Mouse (Mus musculus) monocyte, adult 2 months (primary cell): Measurements from ENCODE around the gene Gpsm2.
A peak's percentile ranks its signal among the peaks of the same experiment; 100 is the strongest.

Source experiments
- DNase-seq, 2 experiments: peaks; one replicate each; pipeline ENCODE4 v3.0.0; 2022; ENCODE audit warnings: low spot score in 2 of 2, low read depth in 1 of 2

Gene Gpsm2

DNA sequence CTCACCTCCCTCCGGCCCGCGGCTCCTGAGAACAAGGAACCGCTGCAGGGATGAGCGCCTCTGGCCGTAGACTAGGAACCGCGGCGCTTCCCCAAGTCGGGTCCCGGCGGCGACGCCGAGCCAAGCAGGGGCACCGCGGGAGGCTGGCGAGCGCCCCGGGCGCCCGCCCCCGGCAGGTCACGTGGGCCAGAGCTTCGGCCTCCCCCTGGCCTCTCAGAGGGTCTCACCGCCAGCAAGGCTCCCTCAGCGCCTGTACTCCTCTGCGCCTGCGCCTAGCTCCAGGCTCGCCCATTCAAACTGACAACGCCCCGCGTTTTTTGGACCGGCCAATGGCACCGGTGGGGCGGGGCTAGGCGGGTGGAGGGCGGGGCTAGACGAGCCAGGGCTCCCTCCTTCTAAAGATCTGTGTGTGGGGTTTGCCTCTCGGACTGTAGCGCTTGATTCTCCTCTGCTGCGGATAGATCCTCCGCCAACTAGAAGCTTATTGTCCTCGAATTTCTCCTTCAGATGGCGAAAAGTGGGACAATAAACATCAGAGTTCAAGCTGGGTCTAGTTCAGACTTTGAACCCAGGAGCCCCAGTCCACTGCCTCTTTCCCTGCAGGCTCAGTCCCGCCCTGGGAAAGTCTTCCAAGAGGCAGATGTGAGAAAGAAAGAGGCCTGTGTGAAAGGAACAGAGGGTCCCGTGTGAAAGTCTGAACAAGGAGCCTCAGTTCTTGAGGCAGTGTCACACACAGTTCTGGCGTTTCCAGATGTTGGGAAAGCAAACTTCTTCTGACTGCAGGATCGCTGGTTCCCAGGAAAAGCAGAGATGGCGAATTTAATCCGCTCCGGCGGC, at the start of gene Gpsm2:
Gene Gpsm2, minus strand, starts transcription at position 274 of the 837 bp plus-strand sequence.
- DNase-seq = peak; percentile 72 to 83

DNA sequence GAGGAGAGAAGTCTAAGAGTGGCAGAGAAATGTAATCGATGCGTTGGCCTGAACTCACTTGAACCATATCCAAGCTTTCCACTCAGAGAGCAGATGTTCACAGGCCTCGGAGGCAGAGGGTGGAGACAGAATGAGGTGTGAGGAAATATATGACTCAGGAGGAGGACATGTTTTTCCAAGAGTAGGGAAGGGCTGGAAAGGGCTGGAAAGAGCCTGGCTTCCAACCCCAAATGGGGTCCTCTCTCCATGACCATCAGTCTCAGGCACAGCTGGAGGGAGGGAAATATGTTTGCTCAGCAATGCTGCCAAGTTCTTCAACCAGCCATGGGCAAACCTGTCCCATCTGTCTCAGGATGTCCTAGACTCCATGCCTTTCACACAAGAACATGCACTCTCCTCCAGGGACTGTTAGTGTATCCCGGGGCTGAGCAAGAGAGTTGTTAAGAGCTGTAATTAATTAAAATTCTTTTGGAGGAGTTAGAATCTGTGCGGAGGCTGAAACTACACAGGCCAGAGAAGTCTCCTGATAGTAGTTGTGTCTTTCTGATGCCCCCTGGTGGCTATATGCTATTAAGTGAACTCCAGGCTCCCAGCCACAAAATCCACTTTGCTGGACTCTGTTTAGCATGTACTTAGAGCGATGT, 48.7 kb upstream of the Gpsm2 start:
- DNase-seq = peak in 1 of 2 experiments; percentile 26

DNA sequence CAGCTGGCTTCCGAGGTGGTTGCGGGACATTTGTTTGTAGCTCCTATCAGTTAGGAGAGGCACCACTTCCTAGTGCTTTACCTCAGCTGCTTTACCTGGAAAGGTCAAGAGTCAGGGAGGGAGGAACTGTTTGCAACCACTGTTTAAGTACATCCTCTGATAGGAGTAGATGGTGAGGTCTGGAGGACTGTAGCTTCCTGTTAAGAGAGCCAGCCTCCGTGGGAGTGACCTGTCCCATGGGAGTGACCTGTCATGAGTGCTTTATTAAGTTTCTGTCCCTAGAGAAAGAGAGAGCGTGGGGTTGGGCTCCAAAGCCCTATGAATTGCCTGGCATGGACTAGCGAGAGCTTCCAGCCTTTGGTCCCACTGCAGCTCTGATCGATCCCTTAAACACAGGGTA, 47.4 kb upstream of the Gpsm2 start:
- DNase-seq = no peak

DNA sequence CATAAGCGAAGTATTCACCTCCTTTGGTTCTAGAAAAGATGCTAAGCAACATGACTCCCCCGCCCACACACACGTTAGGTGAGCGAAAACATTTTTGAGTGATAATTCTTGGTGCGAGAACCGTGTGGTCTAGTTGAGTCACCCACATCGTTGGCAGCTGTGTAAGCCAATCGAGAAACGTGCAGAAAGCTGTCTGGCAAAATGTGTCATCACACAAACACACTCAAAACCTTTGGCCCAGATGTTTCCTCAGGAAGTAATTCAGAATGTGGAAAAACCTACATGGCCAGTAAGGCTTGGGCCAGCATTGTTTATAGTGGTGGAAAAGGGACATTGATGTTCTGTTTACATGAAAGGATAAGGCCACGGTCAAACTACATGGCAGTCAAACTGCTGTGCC, 45.3 kb upstream of the Gpsm2 start:
- DNase-seq = no peak

DNA sequence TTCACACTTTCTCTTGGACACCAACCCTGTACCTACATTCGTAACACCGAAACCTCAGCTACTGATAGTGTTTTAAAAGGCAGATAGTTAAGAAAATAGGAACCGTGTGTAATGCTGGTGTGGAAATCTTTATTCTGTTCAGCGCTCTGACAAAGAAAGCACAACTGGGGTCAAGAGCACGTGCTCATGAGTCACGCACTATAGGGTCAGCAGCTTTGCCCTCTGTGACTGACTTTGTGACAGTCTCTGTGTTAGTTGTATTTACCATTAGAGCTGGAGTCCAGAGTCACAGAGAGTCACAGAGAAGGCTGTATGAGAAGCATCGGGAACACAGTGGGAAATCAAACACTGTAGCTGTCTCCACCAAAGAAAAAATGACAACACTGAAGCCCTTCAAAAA, 44.8 kb upstream of the Gpsm2 start:
- no peak for DNase-seq

DNA sequence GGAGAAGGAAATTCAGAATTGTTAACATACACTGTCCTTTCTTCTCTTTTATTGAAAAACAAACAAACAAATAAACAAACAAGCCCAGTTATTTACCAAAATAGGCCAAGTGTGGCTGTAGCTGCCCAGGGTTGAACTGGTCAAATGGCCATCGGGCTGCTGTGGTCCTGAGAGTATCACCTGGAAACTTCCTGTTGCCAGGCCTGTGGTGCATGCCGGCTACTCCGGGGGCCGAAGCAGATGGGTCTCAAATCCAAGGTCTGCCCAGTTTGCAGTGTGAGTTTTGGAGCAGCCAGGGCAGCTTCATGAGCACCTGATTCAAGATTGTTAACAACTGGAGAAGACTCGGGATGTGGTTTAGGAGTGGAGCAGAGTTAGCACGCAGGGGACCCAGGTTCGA, 43.4 kb upstream of the Gpsm2 start:
- no peak for DNase-seq

DNA sequence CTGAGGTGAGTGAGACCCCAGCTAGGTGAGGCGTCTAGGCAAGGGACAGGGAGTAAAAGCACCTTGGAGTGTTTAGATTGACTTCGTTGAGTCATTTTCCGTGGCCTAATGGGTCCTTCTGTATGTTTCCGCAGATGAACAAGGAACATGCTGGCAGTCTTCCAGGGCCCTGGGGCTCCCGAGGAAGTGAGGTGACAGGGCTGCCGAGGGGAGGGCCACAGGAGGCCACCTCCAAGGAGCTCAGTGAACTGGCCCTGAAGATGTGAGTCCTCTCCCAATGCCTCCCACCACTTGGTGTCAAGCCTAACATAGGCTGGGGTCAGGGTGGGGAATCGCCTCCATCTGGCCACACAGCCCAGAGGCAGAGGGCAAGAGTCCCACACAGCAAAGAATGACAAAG, 42.9 kb upstream of the Gpsm2 start:
- no peak for DNase-seq

DNA sequence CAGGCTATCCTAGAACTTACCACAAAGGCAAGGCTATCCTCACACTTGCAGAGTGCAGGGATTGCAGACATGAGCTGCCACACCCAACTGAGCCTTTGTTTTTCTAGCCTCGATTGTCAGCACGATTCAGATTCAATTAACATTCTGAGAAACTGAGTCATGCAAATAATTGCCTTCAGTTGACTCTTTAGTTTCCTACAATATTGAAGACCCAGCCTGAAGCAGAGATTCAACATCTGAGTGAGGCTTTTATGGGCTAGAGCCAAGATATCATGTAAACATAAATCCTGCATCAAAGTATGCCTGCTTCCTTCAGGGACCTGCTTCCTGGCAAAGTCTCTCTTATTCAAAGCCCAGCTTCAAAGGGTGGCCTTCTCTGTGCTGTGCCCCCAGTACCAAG, 41.6 kb upstream of the Gpsm2 start:
- no peak for DNase-seq

DNA sequence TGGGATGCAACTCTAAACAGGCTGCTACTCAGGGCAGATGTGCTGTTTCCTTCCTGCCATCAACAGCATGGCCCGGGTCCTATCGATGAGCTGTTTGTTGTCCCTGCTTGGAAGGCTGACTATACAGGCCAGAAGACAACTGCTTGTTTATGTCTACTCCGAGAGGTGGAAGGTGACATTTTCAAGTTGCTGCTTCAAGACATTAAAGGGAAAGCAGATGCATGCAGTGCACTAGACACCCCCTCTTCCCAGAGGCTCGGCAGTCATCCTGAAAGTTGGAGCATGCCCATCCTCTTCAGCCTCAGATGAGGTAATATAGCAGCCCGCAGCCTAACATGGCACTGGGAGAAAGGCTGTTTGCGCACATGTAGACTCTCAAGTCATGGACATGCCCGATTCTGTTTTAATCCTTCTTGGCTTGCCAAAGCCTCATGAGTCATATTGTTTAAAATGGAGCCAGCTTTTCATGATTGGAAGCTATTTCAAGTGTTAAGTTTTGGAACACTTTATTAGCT, 40.5 kb upstream of the Gpsm2 start:
- no peak for DNase-seq

DNA sequence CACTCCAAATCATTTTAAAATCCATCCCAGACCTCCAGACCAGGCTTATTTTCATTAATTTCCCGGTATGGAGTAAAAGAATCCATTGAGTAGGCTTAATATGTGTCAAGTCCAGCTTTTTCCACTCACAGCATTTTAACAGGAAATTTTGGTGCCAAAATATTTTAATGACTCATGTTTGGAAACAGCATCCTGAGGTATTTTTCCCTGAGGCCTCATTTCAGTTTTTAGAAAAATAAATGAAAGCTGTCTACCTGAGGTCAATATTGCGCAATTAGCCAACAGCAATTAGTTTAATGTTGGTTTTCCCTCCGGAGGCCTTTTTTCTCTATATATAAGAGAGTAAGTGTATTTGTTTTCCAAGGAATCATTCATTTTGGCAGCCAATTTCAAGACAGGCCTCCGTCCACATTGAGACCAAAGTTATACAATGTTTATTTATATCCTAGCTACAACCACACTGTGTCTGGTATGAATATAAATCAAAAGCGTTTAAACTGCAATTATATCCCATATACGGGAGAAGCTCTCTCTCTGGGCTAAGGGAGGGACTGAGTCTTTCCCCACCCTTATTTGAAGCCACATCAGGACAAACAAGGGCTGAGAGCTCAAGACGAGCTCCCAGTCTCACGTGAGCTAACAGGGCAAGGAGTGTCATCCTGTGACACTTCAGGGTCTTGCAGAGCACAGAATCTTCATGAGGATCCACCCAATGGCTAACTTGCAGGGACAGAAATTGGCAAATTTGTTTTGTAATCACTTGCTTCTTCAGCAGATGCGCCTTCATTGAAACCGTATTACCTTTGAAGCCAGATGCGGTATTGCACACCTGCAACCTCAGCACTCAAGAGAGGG, 37.7 kb upstream of the Gpsm2 start:
- DNase-seq = no peak

DNA sequence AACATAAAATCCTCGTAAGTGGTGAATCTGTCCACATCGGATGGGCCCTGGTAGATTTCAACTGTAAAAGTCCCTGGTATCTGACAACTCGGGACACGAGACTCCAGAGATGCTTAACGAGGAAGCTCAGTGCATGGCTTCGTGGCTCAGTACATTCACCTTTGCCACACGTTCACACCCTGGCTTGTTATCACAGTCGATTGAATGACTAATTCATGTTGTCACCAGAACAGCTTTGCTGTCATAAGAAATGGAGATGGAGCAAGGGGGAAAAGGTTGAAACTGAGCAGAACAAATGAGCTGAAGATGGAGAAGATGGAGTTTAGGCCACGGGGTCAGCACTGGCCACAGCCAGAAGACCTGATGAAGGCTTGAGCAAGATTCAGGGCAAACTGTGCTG, 35.5 kb upstream of the Gpsm2 start:
- DNase-seq = no peak

DNA sequence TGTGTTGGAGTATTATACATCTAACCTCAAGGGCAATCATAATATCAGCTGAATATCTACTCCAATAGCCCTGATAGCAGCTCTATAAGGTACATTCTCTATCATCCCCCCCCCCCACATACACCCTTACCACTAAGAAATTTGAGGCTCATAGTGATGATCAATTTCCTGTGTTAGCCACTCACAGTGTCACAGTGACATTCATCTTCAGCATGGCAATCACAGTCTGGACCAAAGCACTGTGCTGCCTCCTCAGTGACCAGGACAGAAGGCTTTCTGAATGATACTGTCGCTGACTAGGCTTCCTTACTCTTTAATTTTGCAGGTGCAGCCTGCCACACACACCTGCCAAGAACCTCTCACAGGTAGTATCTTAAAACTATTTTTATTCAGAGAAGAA, 34.0 kb upstream of the Gpsm2 start:
- no peak for DNase-seq

DNA sequence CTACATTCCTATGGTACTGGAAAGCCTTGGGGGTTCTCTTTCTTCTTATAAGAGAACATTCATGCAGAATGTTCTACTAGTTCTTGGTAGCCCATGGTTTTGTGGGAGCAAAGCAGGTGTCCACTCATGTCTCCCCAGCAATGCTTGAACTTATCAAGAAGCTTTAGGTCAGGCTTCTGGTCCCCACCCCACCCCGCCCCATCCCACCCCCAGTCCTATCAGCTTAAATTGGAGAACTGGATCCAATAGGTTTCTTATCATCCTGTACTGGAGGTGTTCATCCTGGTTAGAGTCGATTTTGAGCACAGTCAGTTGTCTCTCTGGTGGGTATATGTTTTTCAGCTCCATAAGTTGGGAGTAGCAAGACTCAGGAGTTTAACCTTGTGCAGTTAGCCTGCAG, 33.4 kb upstream of the Gpsm2 start:
- no peak for DNase-seq

DNA sequence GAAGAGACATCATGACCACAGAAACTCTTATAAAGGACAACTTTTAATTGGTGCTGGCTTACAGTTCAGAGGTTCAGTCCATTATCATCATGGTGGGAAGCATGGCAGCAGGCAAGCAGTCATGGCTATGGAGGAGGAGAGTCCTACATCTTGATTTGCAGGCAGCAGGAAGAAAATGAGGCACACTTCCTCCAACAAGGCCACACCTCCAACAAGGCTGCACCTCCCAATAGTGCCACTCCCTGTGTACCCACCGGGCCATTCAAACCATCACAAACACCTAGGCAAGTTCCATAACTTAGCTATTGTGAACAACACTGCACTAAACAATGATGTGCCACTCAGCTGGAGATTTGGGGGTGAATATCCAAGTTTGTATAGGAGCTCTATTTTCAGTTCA, 32.4 kb upstream of the Gpsm2 start:
- no peak for DNase-seq

DNA sequence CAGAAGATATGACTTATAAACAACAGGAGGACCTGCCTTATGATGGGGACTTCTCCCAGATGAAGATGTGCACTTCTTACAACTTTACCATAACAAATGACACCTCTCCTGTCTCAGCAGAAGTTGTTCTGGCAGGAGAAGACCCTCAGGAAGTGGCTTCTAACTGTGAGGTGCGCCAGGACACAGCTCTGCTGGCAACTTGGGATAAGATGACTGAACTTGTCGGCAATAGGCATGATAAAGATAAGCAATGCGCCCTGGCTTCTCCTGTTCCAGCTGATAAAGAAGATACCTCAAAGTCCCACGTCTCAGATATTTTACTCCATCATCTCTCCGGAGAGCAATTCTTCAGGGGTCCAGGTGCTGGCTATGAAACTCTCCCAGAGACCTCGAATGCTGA, 29.6 kb upstream of the Gpsm2 start:
- DNase-seq = no peak

DNA sequence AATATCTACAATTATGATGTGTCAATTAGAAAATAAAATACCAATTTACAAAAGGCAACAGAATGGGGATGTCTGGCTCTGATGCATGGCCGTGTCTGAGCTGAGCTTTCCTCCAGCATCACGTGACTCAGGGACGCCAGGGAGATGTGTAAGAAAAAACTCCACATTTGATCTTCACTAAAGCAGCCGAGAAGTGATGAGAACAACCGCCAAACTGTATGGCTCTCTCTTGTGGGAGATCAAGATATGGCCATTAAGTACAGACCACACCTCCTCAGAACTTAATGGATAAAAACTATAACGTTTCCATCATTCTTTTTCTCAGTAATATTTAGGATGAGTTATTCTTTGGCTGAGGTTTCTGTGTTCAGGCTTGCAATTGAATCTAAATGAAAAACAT, 29.0 kb upstream of the Gpsm2 start:
- no peak for DNase-seq

DNA sequence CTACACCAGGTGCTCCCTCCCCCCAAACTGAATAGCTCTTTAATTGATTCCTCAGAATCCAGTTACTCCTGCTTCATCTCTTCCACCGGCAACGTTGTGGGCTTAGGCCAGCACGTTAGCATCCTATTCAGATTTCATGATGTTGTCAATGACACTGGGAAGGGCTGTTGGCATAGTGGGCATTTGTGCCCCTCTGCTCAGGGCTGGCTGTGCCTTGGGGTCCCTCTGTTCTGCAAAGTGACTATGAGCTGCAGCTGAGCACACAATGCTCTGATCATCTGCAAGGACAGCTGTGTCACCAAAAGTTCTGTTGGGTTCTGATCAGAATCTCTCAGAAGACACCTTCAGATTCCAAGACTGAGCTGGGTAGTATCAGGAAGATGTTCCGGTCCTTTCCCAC, 22.0 kb upstream of the Gpsm2 start:
- no peak for DNase-seq

DNA sequence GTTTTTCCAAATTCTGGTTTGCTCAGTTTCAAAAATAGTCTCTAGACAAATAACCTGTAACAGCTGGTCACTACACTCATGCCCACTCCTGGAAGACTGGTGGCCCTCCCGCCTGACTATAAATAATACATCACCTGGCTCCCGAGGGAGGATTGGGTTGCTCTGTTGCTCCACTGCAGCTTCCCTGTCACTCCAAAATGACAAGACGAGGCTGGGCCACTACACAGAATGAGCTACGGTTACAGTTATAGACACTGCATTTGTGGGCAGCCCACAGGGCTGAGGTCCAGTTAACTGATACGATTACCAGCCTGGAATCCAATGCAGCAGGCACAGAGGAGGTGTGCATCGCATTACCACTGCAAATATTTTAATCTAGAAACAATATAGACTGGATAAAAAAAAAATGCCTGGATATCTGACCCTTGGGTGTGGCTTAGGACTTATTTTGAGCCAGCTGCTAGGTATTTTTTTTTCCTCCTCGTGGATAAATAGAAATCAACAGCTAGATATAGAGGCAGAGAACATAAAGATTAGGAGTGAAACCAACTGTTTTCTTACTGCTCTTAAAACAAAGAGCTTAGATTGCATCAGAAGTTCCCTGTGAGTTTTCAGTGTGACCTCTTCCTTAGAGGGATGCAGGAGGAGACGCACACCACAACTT, 17.1 kb upstream of the Gpsm2 start, which contains the start of gene Aknad1:
Gene Aknad1, plus strand, starts transcription at position 614 of the 664 bp plus-strand sequence.
- no peak for DNase-seq

DNA sequence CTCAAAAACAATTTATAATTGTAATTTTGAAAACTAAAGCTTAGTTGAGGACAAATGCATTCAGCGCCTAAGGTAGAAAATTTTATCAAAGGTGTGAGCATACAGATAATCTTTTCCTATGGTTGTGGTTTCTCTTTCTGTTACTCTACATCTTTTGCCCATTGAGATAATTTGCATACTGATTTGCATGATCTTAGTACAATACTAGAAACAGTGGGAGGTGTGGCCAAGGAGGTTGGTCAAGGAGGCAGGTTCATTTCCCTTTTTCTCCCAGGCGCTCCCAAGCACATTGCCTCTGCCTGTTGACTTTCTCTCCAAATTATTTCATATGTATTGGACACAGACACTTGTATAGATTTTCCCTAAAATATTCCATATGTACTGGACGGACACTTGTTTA, 15.7 kb upstream of the Gpsm2 start:
- DNase-seq = no peak

DNA sequence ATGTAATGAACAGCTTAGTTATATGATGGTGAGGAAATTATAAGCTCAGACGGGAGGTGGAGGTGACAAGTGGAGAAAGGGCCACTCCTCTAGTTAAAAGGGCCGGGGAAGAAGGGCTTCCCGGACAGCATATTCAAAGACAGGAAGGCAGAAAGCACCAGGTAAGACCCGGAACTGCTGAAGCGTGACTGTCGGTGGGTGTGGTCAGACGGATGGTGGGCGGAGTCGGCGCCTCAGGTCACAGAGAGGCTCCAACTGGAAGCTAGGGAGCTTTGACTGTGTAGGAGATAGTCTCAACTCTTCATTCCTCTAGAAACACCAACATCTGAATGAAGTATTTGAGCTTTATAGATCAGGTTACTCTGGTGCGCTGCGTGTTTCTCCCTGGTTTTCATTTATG, 8.2 kb upstream of the Gpsm2 start:
- DNase-seq = no peak

DNA sequence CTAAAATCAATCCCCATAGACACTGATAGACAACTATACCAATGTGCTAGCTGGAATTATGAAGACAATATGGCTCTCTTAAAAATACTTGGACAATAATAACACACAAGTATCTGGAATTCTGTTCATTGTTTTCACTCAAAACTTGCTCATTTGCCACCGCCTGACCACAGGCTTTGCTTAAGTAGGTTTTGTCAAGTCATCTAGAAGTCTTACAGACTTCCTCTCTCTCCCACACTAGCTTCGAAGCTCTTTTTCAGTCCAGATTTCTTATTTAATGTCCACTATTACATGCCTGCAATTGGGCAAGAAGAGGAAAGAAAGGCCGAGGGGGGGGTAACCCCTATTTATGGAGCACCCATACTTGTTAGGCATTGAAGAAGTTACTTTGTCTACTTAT, 5.7 kb upstream of the Gpsm2 start:
- no peak for DNase-seq
